14 mouse cellular contexts compared by ENCODE assay signal in the genomic region with DNA sequence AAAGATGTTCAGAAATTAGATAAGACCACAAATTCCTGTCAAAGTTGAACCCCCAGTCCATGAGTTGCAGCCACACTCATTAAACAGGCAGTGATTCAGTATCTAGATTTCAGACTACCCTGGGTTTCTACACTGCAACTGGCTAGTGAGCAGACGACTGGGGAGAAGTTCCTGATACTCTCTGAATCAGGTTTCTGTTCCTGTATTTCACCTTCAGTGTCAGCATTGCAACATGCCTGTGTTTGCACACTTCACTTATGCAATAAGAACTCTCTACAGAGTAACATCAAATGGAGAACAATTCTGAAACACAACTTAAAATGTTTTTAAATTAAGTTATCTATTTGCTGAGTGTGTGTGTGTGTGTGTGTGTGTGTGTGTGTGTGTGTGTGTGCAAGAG. TPM values are rescaled to one million over a fixed set of nuclear protein-coding genes. Genes with fewer than 3 reads are reported as not detected.
DNase-seq lines count a peak whose midpoint lies in the region; ATAC-seq and TF ChIP-seq lines count a peak whose summit lies in the region.
"Had no signal": no experiment of that assay in that cellular context is flagged by ENCODE, and none has a peak within 500 bp of the region (broad histone marks: within the 10 kb centered on the region; RNA-seq: fewer than 3 reads in every experiment).

No protein-coding gene starts in this region.

- 29% methylated on average over 1 of the region's 1 CpGs for WGBS in liver, embryonic 13.5 days (ENCODE audit: insufficient replicate concordance)
- WGBS in liver, embryonic 11.5 days, result 32% methylated on average over 1 of the region's 1 CpGs
- 41% methylated on average over 1 of the region's 1 CpGs for WGBS in lung, postnatal 0 days
- 60% methylated on average over 1 of the region's 1 CpGs for WGBS in midbrain, embryonic 14.5 days

- H3K27ac ChIP-seq in liver, embryonic 13.5 days, result no peak overlapping the region
- H3K27ac ChIP-seq in liver, embryonic 11.5 days (ENCODE audit: low read depth, low read length), result no peak overlapping the region
- H3K27ac ChIP-seq in lung, postnatal 0 days (ENCODE audit: low read length), result no peak overlapping the region
- no peak overlapping the region for H3K27ac ChIP-seq in midbrain, embryonic 14.5 days (replicated peaks; ENCODE audit: low read depth, low read length)
- H3K27ac ChIP-seq: hindbrain, embryonic 13.5 days; left cerebral cortex, adult 2 months; stomach, postnatal 0 days had no signal

- no peak for DNase-seq in liver, embryonic 13.5 days
- no peak for DNase-seq in liver, embryonic 11.5 days (ENCODE audit: low spot score)
- DNase-seq in brain, adult 2 months (ENCODE audit: low read depth, low spot score), result peak; percentile 23
- peak; percentile 39 for DNase-seq in lung, postnatal 0 days (ENCODE audit: low spot score)
- peak; percentile 4 for DNase-seq in skeletal muscle tissue, adult 2 months (ENCODE audit: low read depth, low spot score)
- DNase-seq in midbrain, embryonic 14.5 days, result no peak
- DNase-seq: forebrain, postnatal 0 days; lung, embryonic 14.5 days had no signal

- 0 out of 2 replicates have a peak, but pooled peaks have one; percentile 18 for ATAC-seq in liver, embryonic 13.5 days (ENCODE audit: low read depth)
- ATAC-seq in liver, embryonic 11.5 days (replicated peaks; ENCODE audit: low FRiP score), result no peak
- peak; percentile 40 for ATAC-seq in lung, postnatal 0 days
- ATAC-seq in inflammation-experienced regulatory T-cells, adult 6 months, result no peak
- no peak for ATAC-seq in midbrain, embryonic 14.5 days (ENCODE audit: low FRiP score, low TSS enrichment)
- ATAC-seq: forebrain, postnatal 0 days; midbrain, embryonic 16.5 days had no signal

- no peak overlapping the region for H3K4me2 ChIP-seq in liver, embryonic 13.5 days
- no peak overlapping the region for H3K4me2 ChIP-seq in liver, embryonic 11.5 days
- no peak overlapping the region for H3K4me2 ChIP-seq in lung, postnatal 0 days (replicated peaks; ENCODE audit: low read depth, low read length)
- no peak overlapping the region for H3K4me2 ChIP-seq in midbrain, embryonic 14.5 days (ENCODE audit: low read length)
- H3K4me2 ChIP-seq: heart, embryonic 11.5 days; hindbrain, embryonic 13.5 days; lung, embryonic 14.5 days had no signal

- no peak for TF ChIP-seq CTCF in lung, postnatal 0 days (IDR thresholded peaks at IDR 0.05)

- no peak overlapping the region for H3K4me3 ChIP-seq in liver, embryonic 13.5 days (replicated peaks)
- no peak overlapping the region for H3K4me3 ChIP-seq in liver, embryonic 11.5 days (ENCODE audit: low read depth, low read length)
- H3K4me3 ChIP-seq in lung, postnatal 0 days (ENCODE audit: low read depth, low read length), result no peak overlapping the region
- no peak overlapping the region for H3K4me3 ChIP-seq in midbrain, embryonic 14.5 days (replicated peaks; ENCODE audit: low read depth, low read length)
- H3K4me3 ChIP-seq: hindbrain, embryonic 13.5 days; left cerebral cortex, adult 2 months had no signal

- no peaks in the 10 kb centered on the region for H3K27me3 ChIP-seq in liver, embryonic 13.5 days
- H3K27me3 ChIP-seq in liver, embryonic 11.5 days (replicated peaks; ENCODE audit: control insufficient read depth, insufficient read depth, low read length), result no peaks in the 10 kb centered on the region
- no peaks in the 10 kb centered on the region for H3K27me3 ChIP-seq in lung, postnatal 0 days (replicated peaks; ENCODE audit: insufficient read depth, low read length)
- H3K27me3 ChIP-seq in midbrain, embryonic 14.5 days (ENCODE audit: control insufficient read depth, insufficient read depth, low read length), result no peaks in the 10 kb centered on the region
- H3K27me3 ChIP-seq: hindbrain, embryonic 13.5 days had no signal

- H3K4me1 ChIP-seq in liver, embryonic 13.5 days (replicated peaks), result 0 out of 2 replicates have a peak, but pooled peaks cover 5% of the 10 kb centered on the region
- no peaks in the 10 kb centered on the region for H3K4me1 ChIP-seq in liver, embryonic 11.5 days (replicated peaks; ENCODE audit: control insufficient read depth, insufficient read depth, low read length)
- no peaks in the 10 kb centered on the region for H3K4me1 ChIP-seq in lung, postnatal 0 days (ENCODE audit: insufficient read depth, low read depth, low read length)
- no peaks in the 10 kb centered on the region for H3K4me1 ChIP-seq in midbrain, embryonic 14.5 days (ENCODE audit: control insufficient read depth, insufficient read depth, low read length)
- H3K4me1 ChIP-seq: hindbrain, embryonic 13.5 days had no signal

- no peak for TF ChIP-seq EP300 in lung, postnatal 0 days (IDR thresholded peaks at IDR 0.05)

- no peaks in the 10 kb centered on the region for H3K36me3 ChIP-seq in liver, embryonic 13.5 days
- no peaks in the 10 kb centered on the region for H3K36me3 ChIP-seq in liver, embryonic 11.5 days (ENCODE audit: control insufficient read depth, insufficient read depth, low read length)
- no peaks in the 10 kb centered on the region for H3K36me3 ChIP-seq in lung, postnatal 0 days (ENCODE audit: insufficient read depth, low read length)
- H3K36me3 ChIP-seq in midbrain, embryonic 14.5 days (ENCODE audit: control insufficient read depth, insufficient read depth, low read length), result no peaks in the 10 kb centered on the region
- H3K36me3 ChIP-seq: hindbrain, embryonic 13.5 days had no signal

- H3K9ac ChIP-seq in liver, embryonic 13.5 days, result no peak overlapping the region
- no peak overlapping the region for H3K9ac ChIP-seq in liver, embryonic 11.5 days (ENCODE audit: low read depth, low read length)
- H3K9ac ChIP-seq in lung, postnatal 0 days (replicated peaks; ENCODE audit: low read depth), result no peak overlapping the region
- no peak overlapping the region for H3K9ac ChIP-seq in midbrain, embryonic 14.5 days (replicated peaks; ENCODE audit: low read length)
- H3K9ac ChIP-seq: forebrain, postnatal 0 days; hindbrain, embryonic 13.5 days; lung, embryonic 14.5 days had no signal

- H3K9me3 ChIP-seq in liver, embryonic 13.5 days (replicated peaks), result no peaks in the 10 kb centered on the region
- H3K9me3 ChIP-seq in liver, embryonic 11.5 days (ENCODE audit: control insufficient read depth, low read length), result no peaks in the 10 kb centered on the region
- H3K9me3 ChIP-seq in lung, postnatal 0 days (ENCODE audit: low read length), result no peaks in the 10 kb centered on the region
- no peaks in the 10 kb centered on the region for H3K9me3 ChIP-seq in midbrain, embryonic 14.5 days (ENCODE audit: control insufficient read depth, low read length)
- H3K9me3 ChIP-seq: hindbrain, embryonic 13.5 days had no signal

RNA-seq across cellular contexts. Expression of a gene that starts 28.0 kb away (rescaled TPM):
- 31.7 and 33.7 TPM in 2 replicates for polyA plus RNA-seq in liver, embryonic 13.5 days (2015; fragmentation: Nextera tagmentation; extraction: Ambion mirVana)
- 79.2 and 80.9 TPM in 2 replicates for polyA plus RNA-seq in liver, embryonic 11.5 days (2014; fragmentation: Nextera tagmentation; extraction: Ambion mirVana)
- 20.5 and 23.0 TPM in 2 replicates for polyA plus RNA-seq in lung, postnatal 0 days (2015; fragmentation: Nextera tagmentation; extraction: Ambion mirVana)
- polyA plus RNA-seq in inflammation-experienced regulatory T-cells, adult 6 months (2017; shearing (Covaris generic)), result 10 to 100 TPM; 28.5 to 34.4 (median 30.8) TPM
- 49.5 and 54.2 TPM in 2 replicates for polyA plus RNA-seq in midbrain, embryonic 14.5 days (2014; fragmentation: Nextera tagmentation; extraction: Ambion mirVana)

RNA-seq across cellular contexts. Expression of a gene that starts 44.8 kb away (rescaled TPM):
- polyA plus RNA-seq in liver, embryonic 13.5 days (2015; fragmentation: Nextera tagmentation; extraction: Ambion mirVana), result 24.6 and 29.9 TPM in 2 replicates
- 63.8 and 66.1 TPM in 2 replicates for polyA plus RNA-seq in liver, embryonic 11.5 days (2014; fragmentation: Nextera tagmentation; extraction: Ambion mirVana)
- polyA plus RNA-seq in lung, postnatal 0 days (2015; fragmentation: Nextera tagmentation; extraction: Ambion mirVana), result 61.6 and 82.2 TPM in 2 replicates
- polyA plus RNA-seq in inflammation-experienced regulatory T-cells, adult 6 months (2017; shearing (Covaris generic)), result 1 to 10 TPM; 4.0 to 5.4 (median 4.7) TPM
- 453 and 516 TPM in 2 replicates for polyA plus RNA-seq in midbrain, embryonic 14.5 days (2014; fragmentation: Nextera tagmentation; extraction: Ambion mirVana)

RNA-seq across cellular contexts. Expression of a gene that starts 48.8 kb away (rescaled TPM):
- polyA plus RNA-seq in liver, embryonic 13.5 days (2015; fragmentation: Nextera tagmentation; extraction: Ambion mirVana), result 17.7 and 19.9 TPM in 2 replicates
- 22.7 and 27.2 TPM in 2 replicates for polyA plus RNA-seq in liver, embryonic 11.5 days (2014; fragmentation: Nextera tagmentation; extraction: Ambion mirVana)
- polyA plus RNA-seq in lung, postnatal 0 days (2015; fragmentation: Nextera tagmentation; extraction: Ambion mirVana), result 22.5 and 30.7 TPM in 2 replicates
- polyA plus RNA-seq in inflammation-experienced regulatory T-cells, adult 6 months (2017; shearing (Covaris generic)), result 10 to 100 TPM; 16.5 to 26.2 (median 20.5) TPM
- 22.1 and 22.9 TPM in 2 replicates for polyA plus RNA-seq in midbrain, embryonic 14.5 days (2014; fragmentation: Nextera tagmentation; extraction: Ambion mirVana)

RNA-seq across cellular contexts. Expression of a gene that starts 49.2 kb away (rescaled TPM):
- polyA plus RNA-seq in liver, embryonic 13.5 days (2015; fragmentation: Nextera tagmentation; extraction: Ambion mirVana), result 1.4 and 1.6 TPM in 2 replicates
- polyA plus RNA-seq in liver, embryonic 11.5 days (2014; fragmentation: Nextera tagmentation; extraction: Ambion mirVana), result 1.9 and 2.7 TPM in 2 replicates
- 0.84 and 1.3 TPM in 2 replicates for polyA plus RNA-seq in lung, postnatal 0 days (2015; fragmentation: Nextera tagmentation; extraction: Ambion mirVana)
- polyA plus RNA-seq in inflammation-experienced regulatory T-cells, adult 6 months (2017; shearing (Covaris generic)), result 10 to 100 TPM; 12.4 to 12.5 (median 12.4) TPM
- polyA plus RNA-seq in midbrain, embryonic 14.5 days (2014; fragmentation: Nextera tagmentation; extraction: Ambion mirVana), result 0.11 and 0.25 TPM in 2 replicates

Comparison
In these comparisons a context has a peak if more than half of its experiments do, and no peak if none do; other contexts are left out.
1. ATAC-seq: peak in liver, embryonic 13.5 days (single experiment) and lung, postnatal 0 days (single experiment); none in liver, embryonic 11.5 days (single experiment), inflammation-experienced regulatory T-cells, adult 6 months (single experiment) and midbrain, embryonic 14.5 days (single experiment).
2. DNase-seq: peak in brain, adult 2 months (single experiment), lung, postnatal 0 days (single experiment) and skeletal muscle tissue, adult 2 months (single experiment); none in liver, embryonic 13.5 days (single experiment), liver, embryonic 11.5 days (single experiment) and midbrain, embryonic 14.5 days (single experiment).